Mouse (Mus musculus) liver, postnatal 0 days (tissue): ENCODE measurements around the gene Tmem95.

Source experiments
- CTCF ChIP-seq: sonication (generic); IDR thresholded peaks from 2 replicates; pipeline ENCODE4 v1.5.1; 2016; ENCODE audit warnings: antibody characterized with exemption, low read depth
- EP300 ChIP-seq: IDR thresholded peaks from 2 replicates; pipeline ENCODE4 v1.6.1; 2016; ENCODE audit warnings: antibody characterized with exemption, low read depth, mild to moderate bottlenecking

DNA sequence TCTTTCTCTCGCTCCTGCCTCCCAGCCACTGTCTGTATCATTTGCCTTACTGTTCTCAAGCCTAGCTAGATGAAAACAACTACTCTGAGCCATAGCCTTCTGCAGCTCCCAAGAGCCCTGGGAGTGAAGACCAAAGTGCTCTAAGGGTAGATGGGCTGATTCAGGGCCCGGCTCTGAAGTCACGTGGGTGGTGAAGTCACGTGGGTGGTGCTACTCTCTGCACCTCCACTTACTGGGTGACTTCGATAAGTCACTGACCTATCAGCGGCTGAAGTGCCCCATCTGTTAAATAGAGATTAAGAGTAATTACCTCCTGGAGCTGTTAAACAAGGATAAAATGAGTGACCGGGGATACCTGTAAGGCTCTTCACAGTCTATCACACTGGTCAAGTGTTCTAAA is 23.8 kb downstream of the Tmem95 start:
- TF ChIP-seq CTCF (no peak), EP300 (peak; percentile 98)
